Mouse (Mus musculus) bone marrow, adult 2 months (tissue): ENCODE data around the gene Carm1.

Experiments
- CTCF ChIP-seq: fragments of 200-500 bp; IDR thresholded peaks from 2 replicates; pipeline ENCODE4 v1.5.1; 2011; ENCODE audit warnings: low read length, control low read depth; ENCODE audit not compliant: control insufficient read depth, insufficient read depth
- POLR2A ChIP-seq: fragments of 200-500 bp; IDR thresholded peaks from 2 replicates; pipeline ENCODE4 v1.6.1; 2011; ENCODE audit warnings: low read depth, mild to moderate bottlenecking, control low read depth, low read length, borderline replicate concordance; ENCODE audit not compliant: control insufficient read depth

GRCm38 (mm10) chr9:21547075-21547941, 614 bp downstream of the Carm1 start:
- TF ChIP-seq POLR2A (no peak), CTCF (no peak)
